Mouse (Mus musculus) layer of hippocampus, adult 11-12 months (tissue): Measurements from ENCODE around the gene Trp53i11.

ENCODE experiments used
- DNase-seq: peaks from one replicate; pipeline ENCODE4 v3.0.0; 2022; ENCODE audit warnings: low spot score

The Trp53i11 gene

DNA sequence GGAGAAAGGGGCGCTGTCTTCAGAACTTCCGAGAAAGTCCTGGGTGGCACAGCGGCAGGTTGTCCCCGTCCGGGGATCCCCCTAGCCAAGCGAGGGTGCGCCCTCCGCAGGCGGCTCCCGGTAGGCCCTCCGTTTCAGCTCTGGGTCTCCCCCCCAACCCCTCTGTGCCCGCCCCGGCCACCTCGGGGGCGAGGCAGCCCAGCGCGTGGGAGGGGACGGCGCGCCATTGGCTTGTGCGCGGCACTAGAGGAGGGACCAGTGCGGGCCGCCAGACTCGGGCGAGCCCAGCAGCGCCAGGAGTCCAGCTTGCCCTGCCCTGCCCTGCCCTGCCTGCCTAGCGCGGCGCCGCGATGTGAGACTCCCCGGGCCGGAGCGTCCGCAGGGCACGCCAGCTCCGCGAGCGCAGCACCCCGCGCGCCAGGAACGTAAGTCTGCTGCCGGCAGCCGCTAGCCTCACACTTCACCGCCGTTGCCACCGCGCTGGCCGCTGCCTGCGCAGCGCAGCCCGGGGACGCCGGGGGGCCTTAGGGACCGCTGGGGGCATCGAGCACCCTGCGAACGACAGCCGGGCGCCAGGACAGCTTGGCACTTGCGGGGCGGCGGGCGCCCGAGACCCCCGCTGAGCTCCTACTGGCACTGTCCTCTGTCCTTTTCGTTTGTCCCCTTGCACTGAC, at the start of gene Trp53i11:
TSS of gene Trp53i11 (plus strand) at position 226 of the 674 bp plus-strand sequence.
- peak; percentile 65 for DNase-seq

DNA sequence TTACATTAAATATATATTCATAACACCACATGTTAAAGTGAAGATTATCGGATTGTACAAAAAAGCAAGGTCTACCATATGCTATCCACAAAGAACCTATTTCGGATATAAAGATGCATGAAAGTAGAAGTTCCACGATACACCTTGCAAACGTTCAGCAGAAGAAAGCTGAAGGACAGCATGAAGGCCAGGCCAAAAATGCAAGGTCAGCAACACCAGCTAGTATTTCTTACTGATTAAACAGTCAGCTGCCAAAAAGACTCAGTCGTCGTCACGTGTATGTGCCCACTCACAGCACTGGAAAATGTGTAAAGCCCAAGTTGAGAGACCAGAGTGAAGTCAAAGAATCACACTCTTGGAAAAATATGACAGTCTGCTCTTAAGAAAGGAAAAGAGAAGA, 47.9 kb upstream of the Trp53i11 start:
- DNase-seq, result no peak

DNA sequence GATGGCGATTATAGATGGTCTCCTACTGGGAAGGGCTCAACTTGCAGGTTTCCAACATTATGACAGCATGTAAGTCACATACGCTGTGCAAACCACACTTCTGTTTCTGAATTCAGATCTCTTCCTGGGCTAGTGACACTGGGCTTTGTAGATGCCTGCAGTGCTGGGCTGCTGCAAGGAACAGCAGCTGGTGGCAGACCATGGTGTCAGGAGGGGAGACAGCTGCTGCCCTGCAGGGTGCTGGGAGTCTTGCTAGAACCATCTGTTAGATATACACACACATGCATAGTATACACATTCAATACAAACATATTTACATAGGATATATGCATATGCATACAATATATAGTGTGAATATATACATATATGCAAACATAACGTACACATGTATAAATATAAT, 46.0 kb upstream of the Trp53i11 start:
- no peak for DNase-seq

- DNase-seq, result no peak
These were observed 44.7 kb upstream of the Trp53i11 start for GRCm38 (mm10) chr2:93142616-93143015.

- DNase-seq, result no peak
These were observed 43.2 kb upstream of the Trp53i11 start for GRCm38 (mm10) chr2:93144126-93144525.

GRCm38 (mm10) chr2:93150009-93150408, 37.3 kb upstream of the Trp53i11 start:
- DNase-seq, result no peak

DNA sequence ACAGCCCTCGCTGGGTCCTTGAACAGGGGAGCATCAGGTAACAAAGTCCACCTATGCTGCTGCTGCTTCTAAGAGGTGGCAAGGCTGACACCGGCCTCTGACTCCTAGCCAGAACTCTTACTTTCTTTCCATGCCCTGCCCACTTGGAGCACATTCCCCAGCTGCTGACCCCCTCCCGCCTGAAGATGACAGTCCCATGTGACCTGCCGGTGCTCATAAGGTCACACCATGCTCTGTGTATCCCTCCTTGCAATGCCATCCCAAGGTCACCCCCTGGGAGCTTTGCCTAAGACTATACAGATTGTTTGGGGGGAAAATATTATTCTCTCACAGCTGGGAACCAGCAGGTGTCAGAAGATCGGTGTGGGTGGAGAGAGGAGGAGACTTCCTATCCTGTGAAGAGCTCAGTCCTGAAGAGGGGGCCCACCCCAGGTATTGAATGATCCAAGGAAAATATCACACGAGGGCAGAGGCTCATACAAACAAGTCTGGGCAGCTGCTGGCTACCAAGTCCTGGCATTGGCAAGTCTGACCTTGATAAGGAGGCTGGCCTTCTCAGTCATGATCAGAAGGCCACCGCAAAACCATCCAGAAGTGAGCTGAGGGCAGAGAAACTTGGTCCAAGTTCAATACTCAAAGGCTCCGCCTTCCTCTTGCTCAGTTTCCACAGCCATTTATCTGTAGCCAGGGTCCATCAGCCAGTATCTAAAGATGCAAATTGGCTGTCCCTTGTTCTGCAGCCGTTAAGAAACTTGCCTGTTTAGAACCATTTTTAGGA, 36.5 kb upstream of the Trp53i11 start:
- DNase-seq, result no peak

- no peak for DNase-seq
These were observed 35.2 kb upstream of the Trp53i11 start for GRCm38 (mm10) chr2:93152191-93152601.

- no peak for DNase-seq
These were observed 34.4 kb upstream of the Trp53i11 start for GRCm38 (mm10) chr2:93152883-93153491.

DNA sequence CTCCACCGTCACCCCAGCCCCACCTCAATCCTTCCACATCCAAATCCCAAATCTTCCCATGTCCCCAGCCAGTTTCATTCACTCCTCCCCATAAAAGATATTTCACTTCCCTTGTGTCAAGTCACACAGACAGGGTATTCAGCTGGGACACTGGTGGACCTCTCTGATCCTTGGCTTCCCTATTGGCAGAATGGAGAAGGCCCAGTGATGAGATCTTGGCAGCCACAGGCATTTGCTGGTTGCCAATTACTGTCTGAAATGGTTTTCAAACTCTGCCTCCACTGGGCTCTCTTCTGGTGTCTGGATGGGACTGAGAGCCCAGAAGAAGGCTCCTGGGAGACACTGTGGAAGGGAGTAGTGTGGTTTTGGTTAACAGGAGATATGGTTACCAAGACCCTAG, 33.5 kb upstream of the Trp53i11 start:
- DNase-seq, result no peak

DNA sequence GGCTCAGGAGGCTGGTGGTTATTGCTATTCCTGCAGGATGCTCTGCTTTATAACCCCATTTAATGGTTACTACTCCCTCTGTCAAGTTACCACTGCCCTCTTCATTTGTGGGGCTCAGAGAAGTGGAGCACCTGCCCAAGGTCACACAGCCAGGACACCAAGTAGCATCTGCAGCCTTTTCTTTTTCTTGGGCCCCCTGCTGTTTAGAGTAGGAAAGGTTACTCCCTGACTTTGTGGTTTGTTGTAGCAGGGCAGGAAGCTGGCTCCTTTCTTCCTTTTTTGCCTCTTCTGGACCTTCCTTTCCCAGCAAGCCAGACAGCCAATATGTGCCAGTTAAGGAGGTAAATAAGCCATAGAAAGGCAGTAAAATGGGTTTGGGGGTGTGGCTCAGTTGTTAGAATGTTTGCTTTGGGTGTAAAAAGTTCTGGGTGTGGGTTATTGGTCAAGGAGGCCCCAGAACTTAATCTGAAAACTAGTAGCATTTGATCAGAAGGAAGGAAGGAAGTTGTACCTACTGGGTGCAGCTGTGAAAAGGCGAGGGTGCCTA, 32.8 kb upstream of the Trp53i11 start:
- no peak for DNase-seq

- no peak for DNase-seq
These were observed 26.8 kb upstream of the Trp53i11 start for GRCm38 (mm10) chr2:93160467-93161035.

- no peak for DNase-seq
These were observed 25.3 kb upstream of the Trp53i11 start for GRCm38 (mm10) chr2:93161914-93162664.

DNA sequence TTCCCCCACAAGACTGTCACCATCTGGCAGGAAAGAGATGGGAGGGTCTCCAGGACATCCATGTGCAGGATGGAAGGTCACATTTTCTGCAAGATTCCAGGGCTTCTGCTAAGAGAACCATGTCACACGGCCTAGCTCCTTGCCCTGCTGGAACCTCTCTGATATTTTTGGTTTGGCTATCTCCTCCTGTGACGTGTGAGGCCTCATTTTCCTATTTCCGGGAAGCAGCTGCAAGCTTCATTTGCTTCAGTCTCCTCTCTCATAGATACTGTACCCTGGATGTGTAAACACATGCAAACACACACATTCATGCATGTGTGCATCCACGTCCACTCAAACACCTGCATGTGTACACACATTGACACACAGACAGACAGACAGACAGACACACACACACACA, 24.6 kb upstream of the Trp53i11 start:
- no peak for DNase-seq

GRCm38 (mm10) chr2:93163317-93163716, 24.0 kb upstream of the Trp53i11 start:
- DNase-seq, result no peak

DNA sequence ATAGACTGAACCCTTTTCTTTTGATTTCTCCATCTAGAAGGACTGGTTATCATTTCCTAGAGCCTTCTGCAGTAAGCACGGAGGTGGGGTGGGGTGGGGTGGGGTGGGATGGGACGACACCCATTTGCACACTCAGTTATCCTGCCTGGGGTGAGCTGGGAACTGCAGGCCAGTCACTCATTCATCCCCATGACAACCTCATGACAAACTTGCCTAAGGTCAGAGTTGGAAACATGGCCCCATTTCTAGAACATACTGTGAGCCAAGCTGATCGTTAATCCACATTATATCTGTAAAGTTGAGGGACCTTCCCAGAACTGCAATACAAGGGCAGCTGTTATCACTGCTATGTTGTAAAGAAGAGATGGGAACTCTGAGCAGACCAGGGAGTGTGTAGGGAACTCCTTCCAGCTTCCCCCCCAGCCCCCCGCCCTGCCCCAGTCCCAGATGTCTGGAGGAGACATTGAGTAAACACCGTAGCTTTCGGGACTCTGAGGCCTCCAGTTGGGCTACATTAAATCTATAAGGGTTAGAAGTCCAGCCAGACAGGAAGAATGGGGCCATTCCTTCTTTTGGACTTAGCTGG, 23.5 kb upstream of the Trp53i11 start:
- no peak for DNase-seq

DNA sequence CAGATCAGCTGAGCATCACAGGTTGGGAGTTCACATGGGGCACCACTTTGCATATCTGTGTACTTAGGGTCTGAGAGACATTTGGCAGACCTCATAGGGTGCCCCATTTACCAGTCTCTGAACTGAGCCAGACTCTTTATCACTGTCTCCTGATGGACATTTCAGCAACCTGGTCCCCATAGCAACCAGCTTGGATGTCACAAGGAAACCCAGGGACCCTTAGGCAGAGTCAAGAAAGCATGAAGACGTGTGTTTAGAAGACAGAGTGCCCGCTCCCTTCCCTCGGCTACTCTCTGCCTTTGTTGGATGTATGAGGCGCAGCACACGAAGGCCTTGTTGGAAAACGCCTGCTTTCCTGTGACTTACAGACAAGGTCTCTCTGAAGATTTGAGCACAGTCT, 21.1 kb upstream of the Trp53i11 start:
- no peak for DNase-seq

- peak; percentile 48 for DNase-seq
These were observed 20.5 kb upstream of the Trp53i11 start for GRCm38 (mm10) chr2:93166734-93167406.

- no peak for DNase-seq
These were observed 17.0 kb upstream of the Trp53i11 start for GRCm38 (mm10) chr2:93170156-93170844.

DNA sequence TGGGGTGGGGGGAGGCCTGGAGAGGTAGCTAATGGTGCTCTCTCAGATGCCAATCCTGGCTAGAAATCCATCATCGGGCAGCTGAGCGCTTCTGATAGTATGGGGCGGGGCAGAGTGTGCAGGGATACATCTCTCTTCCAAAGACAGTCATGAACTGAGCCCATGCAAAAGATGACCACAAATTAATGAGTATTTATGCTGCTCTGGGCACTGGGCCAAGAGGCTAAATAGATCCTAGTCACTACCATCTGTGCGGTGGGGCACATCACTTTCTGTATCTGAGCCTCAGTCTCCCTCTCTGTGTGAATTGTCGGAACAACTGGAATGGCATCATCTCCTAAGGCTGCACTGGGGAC, 16.5 kb upstream of the Trp53i11 start:
- DNase-seq, result no peak
